Mouse (Mus musculus) bone marrow macrophage, adult 2 months (primary cell): ENCODE measurements at regions not wholly inside any gene's neighbourhood (a gene's known extent, or its start where the extent isn't known, plus 50 kb on each side); places are given as distances from the start of the nearest gene placed in this dataset.

Experiments
- H3K27ac ChIP-seq: 2 replicates; pipeline ENCODE4 v1.5.1; 2012; ENCODE audit warnings: low read depth, low read length; ENCODE audit not compliant: insufficient read depth
- H3K4me1 ChIP-seq: 2 replicates; pipeline ENCODE4 v1.6.1; 2012; ENCODE audit warnings: low read length; ENCODE audit not compliant: control insufficient read depth, insufficient read depth
- H3K4me3 ChIP-seq: 2 replicates; pipeline ENCODE4 v1.5.1; 2012; ENCODE audit warnings: mild to moderate bottlenecking, low read length, moderate library complexity; ENCODE audit not compliant: insufficient read depth
- CTCF ChIP-seq: IDR thresholded peaks from 2 replicates; pipeline ENCODE4 v1.5.1; 2012; ENCODE audit warnings: low read depth, mild to moderate bottlenecking, low read length, moderate library complexity
- POLR2A ChIP-seq: IDR thresholded peaks from 2 replicates; pipeline ENCODE4 v1.6.1; 2012; ENCODE audit warnings: mild to moderate bottlenecking, low read depth, low read length, borderline replicate concordance

GRCm38 (mm10) chr14:24731872-24732525 lies 245.1 kb downstream of the Rps24 start:
- TF ChIP-seq POLR2A (no peak), CTCF (no peak)
- H3K27ac ChIP-seq: no peak overlapping the region
- no peaks in the 10 kb centered on the region for H3K4me1 ChIP-seq
- H3K4me3 ChIP-seq: no peak overlapping the region

GRCm38 (mm10) chr14:24733326-24733725 lies 246.4 kb downstream of the Rps24 start:
- H3K4me1 ChIP-seq: no peaks in the 10 kb centered on the region
- TF ChIP-seq CTCF (no peak), POLR2A (no peak)
- no peak overlapping the region for H3K27ac ChIP-seq
- H3K4me3 ChIP-seq: no peak overlapping the region

- H3K4me1 ChIP-seq: no peaks in the 10 kb centered on the region
- TF ChIP-seq POLR2A: no peak
- no peak for TF ChIP-seq CTCF
- no peak overlapping the region for H3K4me3 ChIP-seq
- H3K27ac ChIP-seq: no peak overlapping the region
Measured at GRCm38 (mm10) chr14:24738869-24739268, 251.9 kb downstream of the Rps24 start.

GRCm38 (mm10) chr14:24744451-24744850 lies 257.5 kb downstream of the Rps24 start:
- H3K4me1 ChIP-seq: no peaks in the 10 kb centered on the region
- TF ChIP-seq CTCF (no peak), POLR2A (no peak)
- H3K27ac ChIP-seq: no peak overlapping the region
- no peak overlapping the region for H3K4me3 ChIP-seq

GRCm38 (mm10) chr14:24745730-24746129 lies 258.8 kb downstream of the Rps24 start:
- Histone ChIP-seq H3K4me3 (no peak overlapping the region), H3K4me1 (no peaks in the 10 kb centered on the region), H3K27ac (no peak overlapping the region)
- TF ChIP-seq POLR2A: no peak

GRCm38 (mm10) chr14:24747471-24747795 lies 260.5 kb downstream of the Rps24 start:
- Histone ChIP-seq H3K27ac (no peak overlapping the region), H3K4me1 (no peaks in the 10 kb centered on the region), H3K4me3 (no peak overlapping the region)
- TF ChIP-seq CTCF (no peak), POLR2A (no peak)

- no peak overlapping the region for H3K27ac ChIP-seq
- no peak overlapping the region for H3K4me3 ChIP-seq
Measured at GRCm38 (mm10) chr14:24747796-24748496, 261.0 kb downstream of the Rps24 start.

GRCm38 (mm10) chr14:24748497-24748862 lies 261.6 kb downstream of the Rps24 start:
- no peak overlapping the region for H3K27ac ChIP-seq
- H3K4me3 ChIP-seq: no peak overlapping the region
- no peaks in the 10 kb centered on the region for H3K4me1 ChIP-seq
- no peak for TF ChIP-seq POLR2A
- TF ChIP-seq CTCF: no peak

More at GRCm38 (mm10) chr14:24747796-24748496, 261.0 kb downstream of the Rps24 start:
- no peaks in the 10 kb centered on the region for H3K4me1 ChIP-seq
- TF ChIP-seq POLR2A: no peak
- TF ChIP-seq CTCF: no peak

- no peak overlapping the region for H3K4me3 ChIP-seq
- no peak for TF ChIP-seq CTCF
- TF ChIP-seq POLR2A: no peak
- no peaks in the 10 kb centered on the region for H3K4me1 ChIP-seq
- no peak overlapping the region for H3K27ac ChIP-seq
Measured at GRCm38 (mm10) chr14:24749313-24749712, 262.4 kb downstream of the Rps24 start.

- no peak overlapping the region for H3K4me3 ChIP-seq
- TF ChIP-seq CTCF: no peak
- no peak for TF ChIP-seq POLR2A
Measured at GRCm38 (mm10) chr14:24751227-24751626, 264.3 kb downstream of the Rps24 start.

More at GRCm38 (mm10) chr14:24751227-24751626, 264.3 kb downstream of the Rps24 start:
- H3K27ac ChIP-seq: no peak overlapping the region
- no peaks in the 10 kb centered on the region for H3K4me1 ChIP-seq
